Mouse (Mus musculus) olfactory bulb, adult 2 months (tissue): ENCODE measurements around the gene Krt20. TPM values are rescaled to one million over a fixed set of nuclear protein-coding genes. Genes with fewer than 3 reads are reported as not detected.

ENCODE experiments used
- H3K27ac ChIP-seq: fragments of 200-500 bp; 2 replicates; pipeline ENCODE4 v1.5.1; 2012; ENCODE audit warnings: low read depth, low read length; ENCODE audit not compliant: insufficient read depth
- H3K4me1 ChIP-seq: fragments of 200-500 bp; 2 replicates; pipeline ENCODE4 v1.6.1; 2012; ENCODE audit warnings: low read length; ENCODE audit not compliant: control insufficient read depth, insufficient read depth
- H3K4me3 ChIP-seq: fragments of 200-500 bp; 2 replicates; pipeline ENCODE4 v1.5.1; 2012; ENCODE audit warnings: mild to moderate bottlenecking, low read depth, low read length, moderate library complexity; ENCODE audit not compliant: insufficient read depth
- CTCF ChIP-seq: fragments of 200-500 bp; IDR thresholded peaks from 2 replicates; pipeline ENCODE4 v1.5.1; 2012; ENCODE audit warnings: low read depth, mild to moderate bottlenecking, low read length, moderate library complexity; ENCODE audit not compliant: insufficient read depth
- POLR2A ChIP-seq: fragments of 200-500 bp; IDR thresholded peaks from 2 replicates; pipeline ENCODE4 v1.6.1; 2012; ENCODE audit warnings: mild to moderate bottlenecking, low read depth, low read length, moderate library complexity; ENCODE audit not compliant: insufficient read depth
- WGBS: fragments of 180-500 bp; shearing (Covaris S2); methylation state at CpG from one replicate; pipeline ENCODE4 v1.1.7; 2018; 5-methylcytosine and 5-hydroxymethylcytosine counted together
- polyA plus RNA-seq: library from polyadenylated mRNA; stranded (reverse); fragments of >200 nt; gene quantifications from 2 replicates; pipeline ENCODE4 v1.2.4, GENCODE M21; 2012; ENCODE audit warnings: low replicate concordance; ENCODE audit not compliant: missing spikeins, insufficient read depth, insufficient read length

The Krt20 gene
- polyA plus RNA-seq, 1 experiment: not detected

GRCm38 (mm10) chr11:99420586-99420985 lies 17.4 kb downstream of the Krt20 start:
- no peak for TF ChIP-seq POLR2A
- TF ChIP-seq CTCF: no peak
- 39% methylated on average over 10 of the region's 10 CpGs for WGBS
- Histone ChIP-seq H3K4me1 (peaks cover 23% of the 10 kb centered on the region), H3K4me3 (peak overlapping the region; percentile 14), H3K27ac (no peak overlapping the region)

- WGBS: 65% methylated on average over 16 of the region's 16 CpGs
- TF ChIP-seq POLR2A (no peak), CTCF (no peak)
- peak overlapping the region; percentile 50 for H3K4me3 ChIP-seq
- H3K4me1 ChIP-seq: peaks cover 23% of the 10 kb centered on the region
- peak overlapping the region; percentile 89 for H3K27ac ChIP-seq
Observed at GRCm38 (mm10) chr11:99417819-99418218, 20.1 kb downstream of the Krt20 start.

- Histone ChIP-seq H3K4me1 (peaks cover 20% of the 10 kb centered on the region), H3K4me3 (peak overlapping the region; percentile 13), H3K27ac (peak overlapping the region; percentile 89)
- 33% methylated on average over 13 of the region's 13 CpGs for WGBS
- no peak for TF ChIP-seq CTCF
- no peak for TF ChIP-seq POLR2A
Observed at GRCm38 (mm10) chr11:99416902-99417301, 21.0 kb downstream of the Krt20 start.

- TF ChIP-seq POLR2A (no peak), CTCF (no peak)
- 96% methylated on average over 13 of the region's 13 CpGs for WGBS
- no peak overlapping the region for H3K27ac ChIP-seq
- H3K4me3 ChIP-seq: no peak overlapping the region
- H3K4me1 ChIP-seq: peaks cover 14% of the 10 kb centered on the region
Observed at GRCm38 (mm10) chr11:99414463-99415147, 23.3 kb downstream of the Krt20 start.

- no peak for TF ChIP-seq POLR2A
- no peak for TF ChIP-seq CTCF
- 16% methylated on average over 6 of the region's 6 CpGs for whole genome bisulfite sequencing
- Histone ChIP-seq H3K4me3 (no peak overlapping the region), H3K4me1 (peaks cover 9% of the 10 kb centered on the region), H3K27ac (no peak overlapping the region)
Observed at GRCm38 (mm10) chr11:99413247-99413646, 24.7 kb downstream of the Krt20 start.

- H3K4me1 ChIP-seq: no peaks in the 10 kb centered on the region
- TF ChIP-seq POLR2A: no peak
- no peak for TF ChIP-seq CTCF
- H3K4me3 ChIP-seq: no peak overlapping the region
- WGBS: 62% methylated on average over 10 of the region's 10 CpGs
- no peak overlapping the region for H3K27ac ChIP-seq
Observed at GRCm38 (mm10) chr11:99406186-99406585, 31.8 kb downstream of the Krt20 start.

- Histone ChIP-seq H3K4me1 (peaks cover 4% of the 10 kb centered on the region; the same call in 1 of the 2 replicates), H3K4me3 (no peak overlapping the region), H3K27ac (no peak overlapping the region)
- TF ChIP-seq CTCF (no peak), POLR2A (no peak)
- WGBS: 88% methylated on average over 13 of the region's 13 CpGs
Observed at GRCm38 (mm10) chr11:99399956-99400549, 37.9 kb downstream of the Krt20 start.

- Histone ChIP-seq H3K4me3 (no peak overlapping the region), H3K4me1 (peaks cover 4% of the 10 kb centered on the region; the same call in 1 of the 2 replicates), H3K27ac (no peak overlapping the region)
- 36% methylated on average over 8 of the region's 8 CpGs for WGBS
- TF ChIP-seq POLR2A (no peak), CTCF (no peak)
Observed at GRCm38 (mm10) chr11:99398832-99399231, 39.1 kb downstream of the Krt20 start.

GRCm38 (mm10) chr11:99398084-99398483 lies 39.9 kb downstream of the Krt20 start:
- WGBS: 84% methylated on average over 3 of the region's 3 CpGs
- no peak overlapping the region for H3K27ac ChIP-seq

More at GRCm38 (mm10) chr11:99398084-99398483, 39.9 kb downstream of the Krt20 start:
- TF ChIP-seq CTCF: no peak
- TF ChIP-seq POLR2A: no peak
- Histone ChIP-seq H3K4me1 (peaks cover 4% of the 10 kb centered on the region; the same call in 1 of the 2 replicates), H3K4me3 (no peak overlapping the region)
